Mouse (Mus musculus) adrenal gland, adult 2 months (tissue): Measurements from ENCODE around the gene Nav1. TPM values are rescaled to one million over a fixed set of nuclear protein-coding genes. Genes with fewer than 3 reads are reported as not detected.

ENCODE experiments used
- DNase-seq: peaks from one replicate; pipeline ENCODE4 v3.0.0; 2021
- polyA plus RNA-seq: library from polyadenylated mRNA; depleted of rRNA; stranded (reverse); fragments of >200 nt; gene quantifications from 2 replicates; pipeline ENCODE4 v1.2.3, GENCODE M21; 2012
- total RNA-seq, 2 experiments: library from RNA; stranded (reverse); gene quantifications; 2 replicates each; pipeline ENCODE4 v1.2.3; 2021

The Nav1 gene
- total and polyA plus RNA-seq, 3 experiments, result 7.2 to 17.2 (median 13.0) TPM

GRCm38 (mm10) chr1:135583081-135583677, 23.9 kb downstream of the Nav1 start:
- no peak for DNase-seq

DNA sequence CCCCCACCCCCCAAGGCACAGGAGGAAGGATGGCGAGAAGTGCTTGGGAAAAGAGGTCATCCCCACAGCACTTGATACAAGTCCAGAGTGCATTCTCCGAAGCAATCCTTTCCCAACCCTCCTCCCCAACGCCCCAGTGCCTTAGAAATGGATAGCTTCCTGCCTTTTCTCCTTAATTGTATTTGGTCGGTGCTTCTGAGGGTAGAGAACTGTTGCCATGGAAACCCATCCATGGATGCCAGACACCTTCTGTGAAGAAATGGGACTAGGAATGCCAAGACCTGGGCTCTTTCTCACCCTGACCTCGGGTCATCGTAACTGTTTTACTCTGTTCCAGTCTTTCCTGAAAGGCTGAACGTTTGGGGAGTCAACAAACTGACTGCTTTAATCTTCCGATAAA, 26.1 kb downstream of the Nav1 start:
- no peak for DNase-seq

- DNase-seq, result no peak
Observed at GRCm38 (mm10) chr1:135579111-135579510, 28.0 kb downstream of the Nav1 start.

DNA sequence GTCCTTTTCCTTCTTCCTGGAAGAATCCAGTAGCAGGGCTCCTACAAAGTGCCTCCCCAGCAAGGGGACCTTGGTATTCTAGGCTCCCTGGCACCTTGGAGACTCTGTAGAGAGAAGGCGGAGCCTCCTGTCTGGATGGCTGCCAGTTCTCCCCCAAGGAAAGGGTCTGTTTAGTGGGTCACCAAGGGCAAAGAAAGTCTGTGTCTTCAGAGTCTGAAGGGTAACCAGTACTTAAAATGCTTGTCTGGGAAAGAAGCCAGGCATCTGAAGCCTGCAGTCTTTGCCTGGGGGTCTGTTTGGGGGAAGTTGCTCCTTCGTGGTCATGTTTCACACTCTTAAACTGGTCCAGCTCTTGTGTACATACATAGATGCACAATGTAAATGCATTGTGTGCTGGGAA, 29.3 kb downstream of the Nav1 start:
- DNase-seq, result no peak

DNA sequence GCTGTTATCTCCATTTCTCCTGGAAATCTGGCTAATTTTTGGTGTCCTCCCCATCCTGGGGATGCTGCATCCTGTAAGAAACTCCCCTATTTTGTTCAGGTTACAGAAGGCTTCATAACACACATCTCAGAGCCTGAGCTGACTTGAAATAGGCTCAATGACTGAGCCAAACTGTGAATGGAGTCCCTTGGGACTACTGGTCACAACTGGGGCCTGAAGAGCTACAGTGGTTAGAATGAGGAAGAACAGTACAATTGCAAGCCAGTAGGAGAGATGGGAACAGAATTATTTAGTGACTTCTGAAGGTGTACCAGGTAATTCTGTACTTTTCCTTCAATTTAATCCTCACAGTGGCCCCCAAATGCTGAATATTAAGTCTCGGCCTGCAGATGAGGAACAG, 31.7 kb downstream of the Nav1 start:
- no peak for DNase-seq

DNA sequence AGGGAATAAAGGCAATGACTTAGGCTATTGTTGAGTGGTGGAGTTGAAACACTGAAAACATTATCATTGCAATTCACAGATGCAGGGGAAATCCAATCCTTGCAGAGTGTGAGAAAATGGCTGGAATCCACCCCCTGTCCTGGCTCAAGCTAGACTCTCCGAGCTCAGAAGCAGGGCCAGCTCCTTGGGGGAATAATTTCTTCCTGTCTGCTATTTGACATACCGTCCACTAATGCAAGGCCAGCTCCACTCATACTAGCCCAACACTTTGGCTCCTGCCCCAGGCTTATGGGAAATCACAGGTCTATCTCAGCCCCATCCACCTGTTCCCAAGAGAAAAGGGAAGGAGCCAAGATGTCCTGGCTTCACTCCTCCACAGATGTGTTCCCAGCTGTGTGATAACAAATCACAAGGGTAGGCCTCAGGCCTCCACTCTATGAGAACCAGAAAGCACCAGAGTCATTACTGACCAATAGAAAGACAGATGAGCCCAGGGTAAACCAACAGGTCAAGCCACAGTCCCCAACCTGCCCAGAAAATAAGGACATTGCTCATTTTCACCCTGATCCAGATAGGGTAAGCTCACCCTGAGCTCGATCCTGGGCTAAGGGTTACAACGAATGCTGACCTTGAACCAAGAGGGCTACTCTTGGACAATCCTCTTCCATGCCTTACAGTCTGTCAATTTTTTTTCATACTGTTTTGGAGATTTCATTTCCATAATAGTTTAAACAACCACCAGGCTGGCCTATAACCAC, 32.5 kb downstream of the Nav1 start:
- no peak for DNase-seq

GRCm38 (mm10) chr1:135572139-135572892, 34.8 kb downstream of the Nav1 start:
- no peak for DNase-seq

DNA sequence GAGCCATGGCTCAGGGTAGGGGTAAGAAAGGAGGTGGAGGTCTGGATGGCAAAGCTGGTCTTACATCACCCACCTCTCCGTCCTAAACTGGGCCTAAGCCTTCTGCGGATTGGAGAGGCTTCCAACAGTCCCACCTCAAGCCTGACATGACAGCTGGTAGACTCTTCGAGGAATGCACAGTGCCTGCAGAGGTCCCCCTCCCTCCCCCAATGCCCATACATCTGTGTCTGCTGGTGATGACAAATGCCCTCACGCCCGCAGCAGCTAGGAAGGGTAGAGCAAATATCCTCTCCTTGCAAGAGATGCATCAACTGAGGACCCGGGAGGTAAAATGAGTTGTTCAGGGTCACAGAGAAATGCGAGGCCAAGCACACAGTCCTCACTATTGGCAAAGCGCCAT, 39.0 kb downstream of the Nav1 start:
- DNase-seq, result no peak

DNA sequence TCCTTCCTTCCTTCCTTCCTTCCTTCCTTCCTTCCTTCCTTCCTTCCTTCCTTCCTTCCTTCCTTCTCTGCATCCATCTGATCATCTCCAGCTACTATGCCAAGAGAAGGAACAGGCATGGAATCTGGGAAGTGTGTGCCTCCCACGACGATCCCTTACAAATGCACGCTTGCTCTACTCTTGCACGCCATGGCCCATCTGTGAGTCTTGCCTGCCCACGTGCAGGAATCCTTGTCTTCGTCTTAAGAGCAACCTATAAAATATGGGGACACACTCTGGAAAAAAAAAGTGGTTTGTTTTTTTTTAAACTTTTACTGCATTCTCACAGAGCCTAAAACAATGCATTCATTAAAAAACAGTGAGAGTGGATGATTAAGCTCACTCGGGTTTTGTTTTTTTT, 40.5 kb downstream of the Nav1 start:
- DNase-seq, result no peak

GRCm38 (mm10) chr1:135565775-135566174, 41.3 kb downstream of the Nav1 start:
- DNase-seq, result no peak

DNA sequence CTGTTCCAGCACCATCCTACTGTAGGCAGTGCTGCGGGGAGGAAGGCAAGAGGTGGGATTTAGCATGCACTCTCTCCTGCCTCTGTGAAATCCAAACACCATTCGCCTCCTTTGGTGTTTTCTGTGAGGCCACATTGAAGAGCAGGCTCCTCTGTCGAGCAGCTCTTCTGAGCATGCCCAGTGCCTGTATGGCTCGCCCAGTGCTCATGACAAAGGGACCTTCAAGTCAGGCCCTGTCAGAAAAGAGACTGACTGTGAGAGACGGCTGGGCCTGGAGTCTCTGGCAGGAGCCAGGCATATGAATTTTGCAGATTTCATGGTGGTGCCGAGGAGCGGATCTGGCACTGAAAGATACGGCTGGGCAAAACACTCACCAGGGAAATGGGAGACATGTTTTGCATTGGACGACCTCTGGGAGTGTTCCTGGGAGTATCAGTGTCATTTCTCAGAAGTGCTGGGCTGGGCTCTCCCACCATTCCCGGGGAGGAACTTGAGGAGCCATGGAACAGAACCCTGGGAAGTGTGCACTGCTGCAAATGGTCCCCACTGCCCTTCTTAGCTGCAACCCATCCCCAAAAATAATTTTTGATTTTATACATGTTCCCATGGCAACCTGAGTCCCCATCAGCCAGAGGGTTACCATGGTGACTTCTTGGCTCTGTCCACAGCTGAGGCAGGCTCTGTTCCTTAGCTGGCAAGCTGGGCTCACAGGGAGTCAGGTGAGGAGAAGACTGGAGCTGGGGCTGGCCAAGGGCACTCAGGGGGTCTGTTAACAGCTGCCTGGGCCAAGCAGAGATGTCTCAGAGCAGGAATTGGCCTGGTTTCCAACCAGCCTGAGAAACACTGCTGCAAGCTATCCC, 42.2 kb downstream of the Nav1 start:
- no peak for DNase-seq

DNA sequence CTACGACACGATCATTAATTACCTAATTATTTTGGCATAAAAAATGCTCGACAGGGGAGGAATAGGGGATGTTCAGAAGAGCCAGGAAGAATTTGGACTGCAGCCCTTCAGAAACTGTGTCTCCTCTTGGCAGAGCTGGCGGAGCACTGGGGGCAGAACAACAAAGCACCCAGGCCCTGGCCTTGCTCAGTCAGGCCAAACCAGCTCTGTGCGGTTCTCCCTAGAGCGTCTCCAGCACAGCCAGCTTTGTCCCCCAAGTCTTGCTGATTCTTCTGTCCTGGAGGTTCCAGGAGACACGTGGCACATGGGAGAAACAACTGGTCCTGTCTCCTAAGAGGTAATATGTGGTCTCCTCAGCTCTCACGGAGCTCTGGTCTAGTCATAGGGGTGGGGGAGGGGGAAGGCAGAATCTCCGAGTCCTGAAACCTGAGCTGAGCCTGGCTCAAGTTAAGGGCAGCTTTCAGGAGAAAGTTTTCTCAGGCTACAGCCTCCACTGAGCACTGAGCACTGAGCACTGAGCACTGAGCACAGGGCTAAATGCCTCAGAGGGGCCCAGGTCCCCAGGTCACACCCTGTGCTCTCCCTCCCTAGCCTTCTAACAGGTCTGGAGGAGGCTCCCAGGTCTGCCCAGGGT, 43.2 kb downstream of the Nav1 start:
- DNase-seq, result peak; percentile 33

DNA sequence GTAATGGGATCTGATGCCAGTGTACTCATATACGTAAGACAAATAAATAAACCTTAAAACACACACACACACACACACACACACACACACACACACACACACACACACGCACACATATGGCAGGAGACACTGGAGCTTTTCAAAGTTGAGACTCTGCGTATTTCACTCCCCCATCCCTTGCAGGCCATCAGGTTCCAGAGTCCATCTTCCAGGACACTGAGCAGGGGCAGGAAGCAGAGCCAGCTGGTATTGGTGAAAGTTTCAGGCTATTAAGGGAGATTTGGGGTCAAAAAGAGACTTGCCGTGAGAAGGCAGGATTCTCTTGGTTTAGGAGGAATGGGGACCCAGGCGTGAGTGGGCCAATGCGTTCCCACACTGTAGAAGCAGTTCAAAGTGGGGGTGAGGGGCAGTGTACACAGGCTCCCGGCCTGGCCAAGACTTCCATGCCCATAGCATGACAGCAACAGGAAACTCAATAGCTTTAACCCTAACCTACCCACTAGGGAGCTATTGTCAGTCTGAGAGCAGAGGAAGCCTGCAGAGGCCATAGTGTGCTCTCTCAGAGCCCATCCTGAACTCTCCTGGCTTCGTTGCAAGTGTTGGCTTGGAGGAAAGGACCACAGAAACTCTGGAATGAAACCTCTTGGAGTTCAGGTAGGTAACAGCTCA, 44.0 kb downstream of the Nav1 start:
- DNase-seq, result no peak

DNA sequence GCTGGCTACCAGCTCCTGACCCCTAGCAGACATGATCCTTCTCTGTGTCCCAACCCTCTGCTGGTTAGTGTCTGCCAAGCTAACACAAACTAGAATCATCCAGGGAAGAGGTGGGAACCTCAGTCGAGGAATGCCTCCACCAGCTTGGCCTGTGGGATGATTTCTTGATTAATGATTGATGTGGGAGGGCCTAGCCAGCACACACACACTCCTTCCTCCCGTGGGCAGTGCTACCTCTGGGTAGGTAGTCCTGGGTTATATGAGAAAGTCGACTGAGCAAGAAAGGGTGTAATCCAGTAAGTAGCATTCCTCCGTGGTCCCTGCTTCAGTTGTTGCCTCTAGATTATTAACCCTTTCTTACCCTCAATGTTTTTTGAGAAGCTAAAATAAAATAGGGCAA, 45.0 kb downstream of the Nav1 start:
- DNase-seq, result no peak

DNA sequence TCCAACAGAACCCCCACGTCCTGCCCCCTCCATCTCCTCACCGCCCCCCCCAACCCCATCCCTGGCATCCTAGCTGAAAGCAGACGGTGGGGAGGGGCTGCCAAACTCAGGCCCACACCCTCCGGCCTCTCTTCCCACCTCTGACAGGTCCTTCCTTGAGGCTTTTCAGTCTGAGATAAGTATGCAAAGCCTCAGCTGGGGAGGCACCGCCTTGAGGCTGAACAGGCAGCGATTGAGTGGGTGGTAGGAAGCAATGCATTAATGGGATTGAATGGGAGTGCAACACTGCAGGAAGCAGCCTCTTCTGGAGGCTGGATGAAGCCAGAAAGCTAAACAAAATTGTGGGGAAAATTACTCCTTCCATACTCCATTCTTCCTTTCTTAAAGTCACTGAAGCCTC, 45.8 kb downstream of the Nav1 start:
- DNase-seq, result no peak

- no peak for DNase-seq
Observed at GRCm38 (mm10) chr1:135557976-135558375, 49.1 kb downstream of the Nav1 start.

DNA sequence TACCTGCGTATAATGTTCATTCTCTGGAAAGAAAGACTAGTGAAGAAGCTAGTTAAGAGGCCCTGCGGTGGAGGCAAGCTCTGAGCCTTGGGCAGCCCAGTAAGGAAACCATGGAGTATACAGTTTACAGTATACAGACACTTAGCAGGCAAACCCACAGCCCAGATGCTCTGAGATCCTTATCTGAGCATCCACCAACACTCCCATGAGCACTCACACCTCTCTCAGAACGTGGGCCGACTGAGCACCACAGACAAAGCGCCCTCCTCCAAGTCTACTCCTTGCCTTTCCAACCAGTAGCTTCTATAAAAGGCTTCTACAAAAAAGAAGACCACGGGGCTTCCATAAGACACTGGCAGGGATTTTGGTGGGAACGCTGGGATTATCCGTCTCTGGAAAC, 51.2 kb downstream of the Nav1 start:
- no peak for DNase-seq

DNA sequence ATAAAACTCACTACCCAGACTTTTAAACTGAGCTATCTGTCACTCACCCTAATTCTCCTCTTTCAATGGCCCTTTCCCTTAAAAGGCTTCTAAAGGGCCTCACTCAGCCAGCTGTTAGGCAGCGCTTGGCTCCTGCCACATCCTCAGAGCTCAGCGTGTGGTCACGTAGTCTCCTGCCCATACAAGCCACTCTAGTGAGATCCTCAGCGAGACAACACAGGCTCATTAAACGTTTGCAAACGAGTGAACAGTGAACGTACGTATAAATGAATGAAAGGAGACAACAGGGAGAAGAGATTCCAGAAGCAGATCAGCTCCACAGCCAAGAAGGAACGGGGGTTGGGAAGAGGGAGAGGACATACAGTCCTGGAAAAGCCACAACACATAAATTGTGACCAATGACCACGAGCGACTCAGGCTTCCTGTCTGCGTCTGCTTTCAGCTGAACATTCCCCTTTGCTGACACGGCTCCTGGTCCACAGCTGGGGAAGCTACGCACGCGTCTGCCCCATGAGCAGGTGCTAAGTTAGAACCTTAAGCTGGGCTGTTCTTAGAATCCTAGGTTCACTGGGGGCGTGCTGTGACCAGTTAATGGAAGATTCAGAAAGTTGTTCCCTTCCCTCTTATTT, 52.3 kb downstream of the Nav1 start:
- DNase-seq, result no peak

DNA sequence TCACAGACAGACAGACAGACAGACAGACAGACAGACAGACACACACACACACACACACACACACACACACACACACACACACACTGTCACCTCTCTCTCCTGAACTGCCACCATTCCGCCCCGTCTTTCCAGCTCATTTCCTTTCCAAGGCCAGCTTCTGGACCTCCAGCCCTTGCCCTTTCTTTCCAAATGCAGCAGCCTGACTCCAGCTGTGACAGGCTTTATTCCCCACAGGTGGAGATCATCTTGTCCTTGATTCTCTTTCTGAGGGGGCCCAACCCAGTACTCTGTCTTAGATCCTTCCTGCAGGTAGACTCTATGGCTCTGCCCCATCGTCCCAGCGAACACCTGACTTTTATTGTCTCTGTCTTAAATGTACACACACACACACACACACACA, 53.5 kb downstream of the Nav1 start:
- DNase-seq, result no peak

DNA sequence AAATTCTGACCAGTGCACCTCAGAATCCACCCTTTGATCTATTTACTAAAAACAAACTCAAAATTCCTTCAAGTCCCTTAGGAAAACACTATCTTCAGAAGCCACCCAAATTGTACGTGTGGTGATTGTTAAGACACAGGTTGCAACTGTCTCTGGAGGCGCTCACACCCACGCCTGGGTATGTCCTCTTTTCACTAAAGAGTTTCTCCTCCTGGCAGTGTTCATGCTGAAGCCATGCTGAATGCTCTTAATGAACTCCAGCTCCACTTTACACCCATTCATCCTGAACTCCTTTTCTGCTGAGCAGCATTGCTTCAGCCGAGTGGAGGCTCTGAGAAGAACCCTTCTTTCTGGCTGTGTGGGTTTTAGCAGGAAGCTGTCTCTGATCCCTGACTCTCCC, 53.9 kb downstream of the Nav1 start:
- DNase-seq, result no peak

DNA sequence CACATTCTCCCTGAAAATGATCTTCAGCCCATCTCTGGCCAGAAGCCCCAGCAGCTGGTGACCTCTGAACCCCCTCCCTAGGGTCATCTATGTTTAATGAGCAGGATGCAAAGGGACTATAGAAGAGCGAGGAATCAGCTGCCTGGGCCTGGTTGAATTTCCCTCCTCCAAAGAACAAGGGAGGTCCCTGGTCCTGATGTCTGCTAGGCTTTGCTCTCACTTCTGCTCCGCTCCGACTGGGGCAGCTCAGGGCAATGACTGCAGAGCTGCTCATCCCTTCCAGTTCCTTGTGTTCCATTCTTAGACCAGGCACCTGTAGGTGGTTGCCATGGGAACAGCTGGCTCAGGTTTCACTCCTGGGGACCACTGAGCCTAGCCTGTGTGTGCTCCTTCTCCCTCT, 56.2 kb downstream of the Nav1 start:
- DNase-seq, result no peak
